Mouse (Mus musculus): ENCODE results near the gene Galnt2.
A peak's percentile ranks its signal among the peaks of the same experiment; 100 is the strongest.

The Galnt2 gene

GRCm38 (mm10) chr8:124273606-124274218 is 42.5 kb downstream of the Galnt2 start:
- no peak for DNase-seq

- DNase-seq: no peak
These were observed 43.4 kb downstream of the Galnt2 start for GRCm38 (mm10) chr8:124274441-124275120.

GRCm38 (mm10) chr8:124275377-124276071 is 44.3 kb downstream of the Galnt2 start:
- DNase-seq: no peak

DNA sequence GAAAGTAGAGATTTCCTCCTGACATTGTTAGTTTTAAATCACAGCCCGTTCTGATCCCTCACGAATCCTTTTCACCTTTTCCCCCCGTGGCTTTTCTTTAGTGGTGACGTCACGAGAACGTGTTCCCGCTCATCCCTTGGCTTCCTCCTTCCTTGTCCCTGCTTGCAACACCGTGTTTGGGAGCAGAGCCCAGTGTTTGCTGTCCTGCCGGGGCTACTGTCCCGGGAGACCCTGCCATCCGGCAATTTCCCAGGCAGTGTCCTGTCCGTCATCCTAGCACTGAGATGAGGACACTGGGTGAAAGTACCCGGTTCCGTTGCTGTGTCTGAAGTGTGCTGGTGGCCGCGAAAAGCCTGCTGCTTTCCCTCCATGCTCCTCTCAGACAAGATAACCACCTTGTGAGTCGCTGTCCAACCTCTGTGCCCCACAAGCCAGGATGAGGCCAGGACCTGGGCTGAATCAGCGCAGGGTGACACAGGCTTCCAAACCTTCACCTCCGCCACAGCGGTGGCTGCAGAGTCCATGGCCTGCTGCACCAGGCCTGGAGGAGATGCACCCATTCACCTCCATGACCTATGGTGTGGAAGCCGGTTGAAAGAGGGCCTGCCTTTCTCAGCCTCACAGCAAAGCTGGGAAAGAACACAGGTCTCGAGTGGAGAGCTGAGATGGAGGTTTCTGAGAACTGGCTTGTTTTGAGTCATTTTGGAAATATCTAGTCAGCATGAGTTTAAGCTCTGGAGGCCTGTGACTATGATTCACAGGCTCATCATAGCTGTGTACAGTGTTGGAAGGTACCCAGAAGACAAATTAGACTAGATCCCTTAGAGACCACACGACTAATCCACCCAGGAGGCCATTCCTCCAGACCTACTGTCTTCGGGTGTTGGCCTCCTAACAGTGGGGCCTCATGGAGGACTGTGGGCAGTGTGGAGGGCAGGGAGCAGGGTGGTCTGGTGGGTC is 47.0 kb downstream of the Galnt2 start:
- peak in 1 of 2 experiments; percentile 51 for DNase-seq

DNA sequence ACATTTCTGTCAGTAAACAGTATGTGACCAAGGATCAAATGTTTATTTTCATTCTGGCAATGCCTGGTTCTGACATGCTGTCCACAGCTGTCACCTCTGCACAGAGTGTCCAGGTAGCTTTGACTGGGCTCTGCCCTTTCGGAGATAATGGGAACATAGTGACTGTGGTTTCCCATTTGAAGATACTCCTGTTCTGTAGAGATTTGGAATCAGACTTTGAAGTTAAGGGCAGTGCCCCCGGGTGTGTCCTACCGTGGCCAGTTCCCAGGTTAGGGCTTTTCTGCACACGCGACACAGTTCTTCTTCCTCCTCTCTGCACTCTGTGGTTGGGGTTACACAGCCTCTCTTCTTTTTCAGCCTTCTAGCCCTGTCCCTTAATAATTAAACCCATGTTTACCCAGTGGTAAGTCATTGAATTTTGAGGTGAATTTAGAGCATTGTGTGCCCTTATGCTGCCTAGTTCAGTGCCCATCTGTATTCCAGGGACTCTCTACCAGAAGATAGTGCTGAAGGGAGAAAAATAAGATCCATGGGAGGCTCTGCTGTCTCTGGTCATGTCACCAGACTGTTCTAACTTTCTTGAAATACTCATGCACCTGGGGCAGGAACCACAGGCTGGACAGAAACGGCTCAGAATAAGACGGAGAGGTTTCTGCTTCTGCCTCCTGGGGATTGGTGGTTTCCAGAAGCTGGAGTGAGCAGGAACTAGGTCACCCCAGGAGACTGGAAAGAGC is 47.9 kb downstream of the Galnt2 start:
- DNase-seq: no peak

DNA sequence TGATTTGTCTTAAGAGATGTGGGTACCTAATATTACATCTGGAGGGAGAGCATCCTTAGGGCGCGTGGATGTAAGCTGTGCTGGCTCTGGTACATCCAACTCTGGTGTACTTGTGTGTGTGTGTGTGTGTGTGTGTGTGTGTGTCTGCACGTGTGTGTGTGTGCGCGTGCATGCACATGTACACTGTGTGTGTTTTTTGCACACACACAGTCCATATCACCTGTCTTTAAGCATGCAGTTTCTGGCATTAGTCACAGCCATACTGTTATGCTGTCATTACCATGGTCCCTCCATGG is 48.4 kb downstream of the Galnt2 start:
- no peak for DNase-seq

- no peak for DNase-seq
These were observed 50.7 kb downstream of the Galnt2 start for GRCm38 (mm10) chr8:124281700-124282541.

DNA sequence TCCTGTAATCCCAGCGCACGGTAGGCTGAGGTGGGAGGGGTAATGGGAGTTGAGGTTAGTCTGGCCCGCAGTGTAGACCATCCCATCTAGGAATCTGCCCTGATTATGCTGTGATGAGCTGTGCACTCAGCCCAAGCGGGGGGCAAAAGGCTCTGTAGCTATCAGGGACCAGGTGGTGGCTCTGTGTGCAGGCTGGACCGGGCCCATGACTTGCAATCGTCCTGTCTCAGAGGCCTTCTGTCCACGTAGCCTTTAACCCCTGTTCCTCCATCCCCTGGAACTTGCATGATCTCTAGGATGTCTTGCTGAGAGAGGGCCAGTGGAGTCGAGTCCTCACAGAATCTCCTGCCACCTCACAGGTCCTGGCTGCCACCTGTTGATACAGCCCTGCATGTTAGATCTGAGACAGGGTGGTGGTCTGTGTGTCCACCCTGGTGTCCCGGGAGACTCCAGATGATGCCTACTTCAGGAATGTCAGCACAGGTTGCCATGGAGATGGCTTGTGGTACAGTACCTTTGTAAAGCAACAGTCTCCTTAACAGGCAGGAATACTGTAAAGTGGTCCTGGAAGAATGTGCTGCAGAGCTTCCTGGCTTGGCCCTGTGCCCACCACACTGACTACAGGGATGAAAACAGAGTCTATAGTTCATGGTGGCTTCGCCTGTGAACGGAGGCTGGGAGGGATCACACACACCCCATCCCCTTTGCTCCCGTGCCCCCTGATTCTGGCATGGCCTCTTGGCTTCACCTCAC is 51.9 kb downstream of the Galnt2 start:
- no peak for DNase-seq

DNA sequence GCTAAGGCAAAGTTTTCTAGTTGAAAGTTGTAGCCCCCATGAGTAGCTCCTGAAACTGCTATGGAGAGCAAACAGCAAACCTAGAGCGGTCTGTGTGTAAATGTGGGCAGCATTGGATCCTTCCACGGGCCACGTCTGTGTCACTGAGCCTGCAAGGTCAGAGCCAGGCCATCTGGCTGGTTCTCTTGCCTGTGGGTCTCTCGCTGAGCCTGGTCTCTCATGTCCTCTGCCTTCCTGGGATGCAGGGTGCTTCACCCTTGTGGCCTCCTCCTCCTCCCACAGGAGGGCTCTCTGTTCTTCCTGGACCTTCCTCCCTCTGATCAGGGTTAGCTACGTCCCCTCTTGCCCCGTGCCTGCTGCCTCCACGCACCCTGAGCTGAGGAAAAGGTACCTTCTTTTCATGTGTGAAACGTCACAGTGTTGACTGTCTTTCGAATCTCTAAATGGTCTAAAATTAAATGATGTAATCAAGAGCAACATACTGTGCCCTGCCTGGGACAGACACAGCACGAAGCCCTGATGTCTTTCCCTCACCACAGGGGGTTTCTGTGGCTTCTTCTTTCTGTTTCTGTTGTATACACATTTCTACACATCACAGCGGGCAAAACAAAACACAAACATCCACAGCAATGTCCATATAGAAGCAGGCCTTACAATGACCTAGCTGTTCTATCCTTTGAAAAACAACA is 52.6 kb downstream of the Galnt2 start:
- no peak for DNase-seq

DNA sequence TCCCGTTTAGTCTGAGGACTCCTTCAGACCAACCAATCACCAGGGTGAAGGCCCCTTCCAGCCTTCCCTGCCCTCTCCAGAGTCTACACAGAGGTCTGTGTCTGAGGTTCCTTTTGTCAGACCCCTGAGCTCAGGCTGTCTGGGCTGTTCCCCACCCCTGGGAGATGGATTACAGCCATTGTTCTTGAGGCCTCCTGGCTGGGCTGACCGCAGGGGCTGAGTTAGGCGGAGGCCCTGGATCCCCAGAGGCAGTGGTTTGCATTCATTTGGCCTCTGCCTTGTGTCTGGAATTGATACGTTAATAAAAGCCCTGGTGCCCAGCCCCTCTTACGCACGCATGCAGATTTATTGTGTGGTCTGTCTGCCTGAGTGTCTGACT is 53.1 kb downstream of the Galnt2 start:
- DNase-seq: no peak

DNA sequence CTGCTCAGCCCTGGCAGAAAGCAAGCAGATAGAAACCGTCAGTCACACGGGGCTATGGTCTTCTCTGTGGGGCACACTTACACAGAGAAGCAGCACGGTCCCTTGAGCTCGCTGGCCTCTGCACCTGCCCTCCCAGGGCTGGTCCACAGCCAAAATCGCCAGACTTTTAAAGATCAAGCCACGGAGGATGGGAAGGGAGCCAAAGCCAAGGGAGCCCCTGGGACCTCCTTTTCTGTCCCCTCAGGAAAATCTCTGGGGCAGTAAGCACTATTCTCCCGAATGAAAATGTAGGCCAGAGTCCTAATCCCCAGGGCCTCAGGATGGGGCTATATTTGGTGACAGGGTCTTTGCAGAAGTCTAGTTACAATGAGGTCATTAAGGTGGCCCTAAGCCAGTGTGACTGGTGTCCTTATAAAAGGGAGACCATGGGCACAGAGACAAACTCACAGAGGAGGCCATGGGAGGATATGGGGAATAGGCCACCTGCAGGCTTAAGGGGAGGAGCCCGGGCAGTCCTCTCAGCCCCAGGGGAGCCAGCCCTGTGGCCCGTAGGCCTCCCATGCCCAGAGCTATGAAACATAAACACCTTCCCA is 53.9 kb downstream of the Galnt2 start:
- no peak for DNase-seq

GRCm38 (mm10) chr8:124286461-124287124 is 55.4 kb downstream of the Galnt2 start:
- DNase-seq: no peak

DNA sequence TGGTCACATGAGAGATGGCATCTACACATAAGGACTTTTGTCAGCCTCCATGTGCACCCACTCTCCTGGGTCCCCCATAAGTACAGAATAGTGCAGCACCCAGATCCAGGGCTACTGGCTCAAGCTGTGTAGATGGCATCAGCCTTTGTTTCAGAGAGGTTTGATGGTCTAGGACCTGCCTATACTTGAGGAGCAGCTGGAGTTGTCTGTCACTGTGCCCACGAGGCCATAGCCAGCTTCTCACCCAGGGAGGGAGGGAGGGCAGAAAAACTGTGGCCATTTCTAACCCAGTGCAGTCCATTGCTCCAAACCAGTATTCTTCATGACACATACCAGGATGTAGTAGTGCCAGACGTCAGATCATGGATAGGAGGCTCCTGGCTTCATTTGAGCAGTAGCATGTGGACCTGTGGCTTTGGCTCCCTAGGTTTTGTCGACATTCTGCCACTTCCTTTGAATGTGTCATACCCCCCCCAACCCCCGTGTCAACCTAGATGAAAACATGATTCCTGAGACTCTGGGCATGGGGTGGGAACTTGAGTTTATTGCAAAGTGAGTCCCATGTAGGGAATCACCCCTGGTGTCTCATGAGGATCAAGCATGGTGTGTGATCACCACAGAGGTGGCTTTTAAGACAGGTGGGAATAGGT is 57.1 kb downstream of the Galnt2 start:
- no peak for DNase-seq

- DNase-seq: no peak
These were observed 58.4 kb downstream of the Galnt2 start for GRCm38 (mm10) chr8:124289481-124290050.

GRCm38 (mm10) chr8:124290911-124291691 is 59.9 kb downstream of the Galnt2 start:
- no peak for DNase-seq

DNA sequence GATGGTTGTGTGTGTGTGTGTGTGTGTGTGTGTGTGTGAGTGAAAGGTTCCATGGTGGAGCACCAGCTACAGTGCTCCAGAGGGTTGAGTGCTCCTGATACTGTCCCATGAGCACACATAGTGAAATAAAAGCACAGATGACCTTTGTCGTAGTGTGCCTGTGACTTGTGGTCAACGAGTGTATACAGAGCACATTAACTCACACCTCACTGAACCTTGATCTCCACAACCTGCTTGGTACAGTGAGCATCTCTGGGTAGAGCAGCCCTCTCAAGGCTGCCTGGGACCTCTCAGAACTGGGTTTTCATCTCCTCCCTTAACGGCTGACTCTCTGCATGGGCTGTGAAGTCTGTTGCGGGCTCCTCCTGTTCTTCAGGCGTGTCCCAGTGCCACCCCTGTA is 60.5 kb downstream of the Galnt2 start:
- no peak for DNase-seq

- no peak for DNase-seq
These were observed 61.8 kb downstream of the Galnt2 start for GRCm38 (mm10) chr8:124292965-124293364.
